Comparison of ENCODE assay signal across 8 mouse cellular contexts in genomic region chr17:45723732-45724573, GRCm38 (mm10). TPM values are rescaled to one million over a fixed set of nuclear protein-coding genes. Genes with fewer than 3 reads are reported as not detected.
A peak's percentile ranks its signal among the peaks of the same experiment; 100 is the strongest.
DNase-seq lines count a peak whose midpoint lies in the region; ATAC-seq and TF ChIP-seq lines count a peak whose summit lies in the region.

No protein-coding gene starts in this region.

- H3K27me3 ChIP-seq in embryonic facial prominence, embryonic 14.5 days (replicated peaks; ENCODE audit: control insufficient read depth, insufficient read depth, low read length), result no peaks in the 10 kb centered on the region
- no peaks in the 10 kb centered on the region; the same call in 1 of the 2 replicates for H3K27me3 ChIP-seq in heart, embryonic 13.5 days (replicated peaks)
- no peaks in the 10 kb centered on the region for H3K27me3 ChIP-seq in kidney, postnatal 0 days (ENCODE audit: insufficient read depth, low read length)
- H3K27me3 ChIP-seq in liver, embryonic 16.5 days (ENCODE audit: control insufficient read depth, insufficient read depth, low read depth, low read length), result no peaks in the 10 kb centered on the region
- H3K27me3 ChIP-seq in neural tube, embryonic 13.5 days, result no peaks in the 10 kb centered on the region
- H3K27me3 ChIP-seq in testis, adult 2 months (ENCODE audit: control insufficient read depth, insufficient read depth, low read length), result no peaks in the 10 kb centered on the region

- no peaks in the 10 kb centered on the region for H3K36me3 ChIP-seq in embryonic facial prominence, embryonic 14.5 days (ENCODE audit: control insufficient read depth, insufficient read depth, low read length)
- H3K36me3 ChIP-seq in heart, embryonic 13.5 days, result no peaks in the 10 kb centered on the region
- no peaks in the 10 kb centered on the region for H3K36me3 ChIP-seq in kidney, postnatal 0 days (ENCODE audit: insufficient read depth, low read length)
- H3K36me3 ChIP-seq in liver, embryonic 16.5 days (ENCODE audit: control insufficient read depth, insufficient read depth), result no peaks in the 10 kb centered on the region
- H3K36me3 ChIP-seq in neural tube, embryonic 13.5 days, result no peaks in the 10 kb centered on the region
- no peaks in the 10 kb centered on the region for H3K36me3 ChIP-seq in testis, adult 2 months (ENCODE audit: control insufficient read depth, insufficient read depth, low read length)

- H3K27ac ChIP-seq in bone marrow macrophage, adult 2 months (ENCODE audit: insufficient read depth, low read depth, low read length), result no peak overlapping the region
- peak overlapping the region; percentile 75 for H3K27ac ChIP-seq in embryonic facial prominence, embryonic 14.5 days (replicated peaks; ENCODE audit: low read depth, low read length)
- peak overlapping the region; percentile 60 for H3K27ac ChIP-seq in heart, embryonic 13.5 days (replicated peaks)
- H3K27ac ChIP-seq in kidney, postnatal 0 days, result peak overlapping the region; percentile 47; the same call in 1 of the 2 replicates
- H3K27ac ChIP-seq in liver, embryonic 16.5 days (ENCODE audit: low read length), result no peak overlapping the region
- H3K27ac ChIP-seq in neural tube, embryonic 13.5 days (replicated peaks), result peak overlapping the region; percentile 92
- no peak overlapping the region for H3K27ac ChIP-seq in testis, adult 2 months (ENCODE audit: control insufficient read depth, insufficient read depth, low read depth, low read length)

- TF ChIP-seq CTCF in bone marrow macrophage, adult 2 months (IDR thresholded peaks at IDR 0.05; ENCODE audit: low read depth, low read length), result peak; percentile 79
- TF ChIP-seq CTCF in kidney, postnatal 0 days (IDR thresholded peaks at IDR 0.05; ENCODE audit: low read depth), result peak; percentile 97
- TF ChIP-seq CTCF in testis, adult 2 months (IDR thresholded peaks at IDR 0.05; ENCODE audit: control insufficient read depth, insufficient read depth, insufficient replicate concordance, low read depth, low read length), result peak; percentile 98

- TF ChIP-seq POLR2A in bone marrow macrophage, adult 2 months (IDR thresholded peaks at IDR 0.05; ENCODE audit: borderline replicate concordance, low read depth, low read length), result no peak
- no peak for TF ChIP-seq POLR2A in testis, adult 2 months (IDR thresholded peaks at IDR 0.05; ENCODE audit: control insufficient read depth, low read depth, low read length)

- peak; percentile 92 for DNase-seq in embryonic facial prominence, embryonic 14.5 days (ENCODE audit: low spot score)
- DNase-seq in kidney, postnatal 0 days (ENCODE audit: low spot score), result peak; percentile 91

- H3K4me3 ChIP-seq in bone marrow macrophage, adult 2 months (ENCODE audit: insufficient read depth, low read length), result peak overlapping the region; percentile 35
- H3K4me3 ChIP-seq in embryonic facial prominence, embryonic 14.5 days (ENCODE audit: low read depth, low read length), result peak overlapping the region; percentile 44
- peak overlapping the region; percentile 50 for H3K4me3 ChIP-seq in heart, embryonic 13.5 days
- H3K4me3 ChIP-seq in kidney, postnatal 0 days (replicated peaks; ENCODE audit: low read depth, low read length), result peak overlapping the region; percentile 42
- H3K4me3 ChIP-seq in liver, embryonic 16.5 days (ENCODE audit: low read depth, low read length), result peak overlapping the region; percentile 50
- peak overlapping the region; percentile 50 for H3K4me3 ChIP-seq in neural tube, embryonic 13.5 days
- peak overlapping the region; percentile 50 for H3K4me3 ChIP-seq in testis, adult 2 months (ENCODE audit: control insufficient read depth, low read depth, low read length)

- peak; percentile 51 for ATAC-seq in CD4-positive, CD25-positive, alpha-beta regulatory T cell, adult 4 months
- peak; percentile 72 for ATAC-seq in embryonic facial prominence, embryonic 14.5 days (ENCODE audit: low read depth)
- ATAC-seq in heart, embryonic 13.5 days (ENCODE audit: extremely low read depth, insufficient number of reproducible peaks, low FRiP score, low TSS enrichment), result no peak
- ATAC-seq in kidney, postnatal 0 days (replicated peaks; ENCODE audit: low FRiP score, low read depth), result peak; percentile 46; the same call in 1 of the 2 replicates
- no peak for ATAC-seq in liver, embryonic 16.5 days (ENCODE audit: low read depth)
- peak; percentile 78 for ATAC-seq in neural tube, embryonic 13.5 days (ENCODE audit: low read depth)

- H3K9ac ChIP-seq in embryonic facial prominence, embryonic 14.5 days (ENCODE audit: low read depth, low read length), result peak overlapping the region; percentile 71
- peak overlapping the region; percentile 79 for H3K9ac ChIP-seq in heart, embryonic 13.5 days
- H3K9ac ChIP-seq in kidney, postnatal 0 days (ENCODE audit: low read depth, low read length), result peak overlapping the region; percentile 66
- peak overlapping the region; percentile 48 for H3K9ac ChIP-seq in liver, embryonic 16.5 days (ENCODE audit: low read depth, low read length)
- H3K9ac ChIP-seq in neural tube, embryonic 13.5 days, result peak overlapping the region; percentile 86

- H3K4me1 ChIP-seq in bone marrow macrophage, adult 2 months (ENCODE audit: control insufficient read depth, insufficient read depth, low read length), result no peaks in the 10 kb centered on the region
- H3K4me1 ChIP-seq in embryonic facial prominence, embryonic 14.5 days (ENCODE audit: control insufficient read depth, insufficient read depth, low read length), result peaks cover 3% of the 10 kb centered on the region; the same call in 1 of the 2 replicates
- peaks cover 25% of the 10 kb centered on the region for H3K4me1 ChIP-seq in heart, embryonic 13.5 days
- H3K4me1 ChIP-seq in kidney, postnatal 0 days (replicated peaks; ENCODE audit: insufficient read depth, low read length), result no peaks in the 10 kb centered on the region
- H3K4me1 ChIP-seq in liver, embryonic 16.5 days (ENCODE audit: control insufficient read depth, low read depth, low read length), result peaks cover 22% of the 10 kb centered on the region
- H3K4me1 ChIP-seq in neural tube, embryonic 13.5 days (replicated peaks), result peaks cover 17% of the 10 kb centered on the region
- no peaks in the 10 kb centered on the region; the same call in 1 of the 2 replicates for H3K4me1 ChIP-seq in testis, adult 2 months (ENCODE audit: control insufficient read depth, insufficient read depth, low read length)

- no peaks in the 10 kb centered on the region for H3K9me3 ChIP-seq in embryonic facial prominence, embryonic 14.5 days (ENCODE audit: control insufficient read depth, low read length)
- no peaks in the 10 kb centered on the region for H3K9me3 ChIP-seq in heart, embryonic 13.5 days
- H3K9me3 ChIP-seq in kidney, postnatal 0 days (replicated peaks; ENCODE audit: low read length), result no peaks in the 10 kb centered on the region
- H3K9me3 ChIP-seq in liver, embryonic 16.5 days (replicated peaks; ENCODE audit: control insufficient read depth, low read length), result no peaks in the 10 kb centered on the region
- H3K9me3 ChIP-seq in neural tube, embryonic 13.5 days, result no peaks in the 10 kb centered on the region

- peak overlapping the region; percentile 53 for H3K4me2 ChIP-seq in embryonic facial prominence, embryonic 14.5 days (ENCODE audit: low read depth, low read length)
- H3K4me2 ChIP-seq in heart, embryonic 13.5 days, result peak overlapping the region; percentile 72
- peak overlapping the region; percentile 82 for H3K4me2 ChIP-seq in kidney, postnatal 0 days (ENCODE audit: low read length)
- peak overlapping the region; percentile 74 for H3K4me2 ChIP-seq in liver, embryonic 16.5 days (ENCODE audit: low read depth, low read length)
- peak overlapping the region; percentile 62 for H3K4me2 ChIP-seq in neural tube, embryonic 13.5 days

- WGBS in embryonic facial prominence, embryonic 14.5 days, result 3% methylated on average over 25 of the region's 25 CpGs
- 5% methylated on average over 25 of the region's 25 CpGs for WGBS in heart, embryonic 13.5 days
- 2% methylated on average over 25 of the region's 25 CpGs for WGBS in kidney, postnatal 0 days
- WGBS in liver, embryonic 16.5 days (ENCODE audit: insufficient replicate concordance), result 7% methylated on average over 25 of the region's 25 CpGs
- 5% methylated on average over 25 of the region's 25 CpGs for WGBS in neural tube, embryonic 13.5 days

RNA-seq across cellular contexts. Expression of gene 1600014C23Rik, which starts 9.7 kb away (rescaled TPM):
- polyA plus RNA-seq in CD4-positive, CD25-positive, alpha-beta regulatory T cell, adult 4 months (2017; shearing (Covaris generic)), result not detected
- not detected in 2 replicates for polyA plus RNA-seq in bone marrow macrophage, adult 2 months (2012; ENCODE audit: insufficient read depth, insufficient read length, missing spikeins)
- polyA plus RNA-seq in embryonic facial prominence, embryonic 14.5 days (2014; fragmentation: Nextera tagmentation; extraction: Ambion mirVana), result not detected in 2 replicates
- 0.64 and 0.84 TPM in 2 replicates for polyA plus RNA-seq in heart, embryonic 13.5 days (2015; fragmentation: Nextera tagmentation; extraction: Ambion mirVana)
- polyA plus RNA-seq in kidney, postnatal 0 days (2015; fragmentation: Nextera tagmentation; extraction: Ambion mirVana), result 0.66 TPM in 1 of 2 replicates, not detected in the other
- polyA plus RNA-seq in liver, embryonic 16.5 days (2015; fragmentation: Nextera tagmentation; extraction: Ambion mirVana), result not detected in 2 replicates
- not detected in 2 replicates for polyA plus RNA-seq in neural tube, embryonic 13.5 days (2015; fragmentation: Nextera tagmentation; extraction: Ambion mirVana)
- polyA plus RNA-seq in testis, adult 2 months (2012; rRNA removed), result 0.36 and 0.79 TPM in 2 replicates

RNA-seq across cellular contexts. Expression of gene Tmem63b, which starts 37.2 kb away (rescaled TPM):
- polyA plus RNA-seq in CD4-positive, CD25-positive, alpha-beta regulatory T cell, adult 4 months (2017; shearing (Covaris generic)), result 1 to 10 TPM; 3.8 to 4.8 TPM
- 20.0 and 21.2 TPM in 2 replicates for polyA plus RNA-seq in bone marrow macrophage, adult 2 months (2012; ENCODE audit: insufficient read depth, insufficient read length, missing spikeins)
- polyA plus RNA-seq in embryonic facial prominence, embryonic 14.5 days (2014; fragmentation: Nextera tagmentation; extraction: Ambion mirVana), result 30.4 and 32.9 TPM in 2 replicates
- polyA plus RNA-seq in heart, embryonic 13.5 days (2015; fragmentation: Nextera tagmentation; extraction: Ambion mirVana), result 35.5 and 39.3 TPM in 2 replicates
- 29.6 and 32.7 TPM in 2 replicates for polyA plus RNA-seq in kidney, postnatal 0 days (2015; fragmentation: Nextera tagmentation; extraction: Ambion mirVana)
- polyA plus RNA-seq in liver, embryonic 16.5 days (2015; fragmentation: Nextera tagmentation; extraction: Ambion mirVana), result 8.2 and 10.0 TPM in 2 replicates
- polyA plus RNA-seq in neural tube, embryonic 13.5 days (2015; fragmentation: Nextera tagmentation; extraction: Ambion mirVana), result 127 and 134 TPM in 2 replicates
- polyA plus RNA-seq in testis, adult 2 months (2012; rRNA removed), result 5.4 and 6.4 TPM in 2 replicates

RNA-seq across cellular contexts. Expression of gene Mrpl14, which starts 37.8 kb away (rescaled TPM):
- polyA plus RNA-seq in CD4-positive, CD25-positive, alpha-beta regulatory T cell, adult 4 months (2017; shearing (Covaris generic)), result 10 to 100 TPM; 91.5 to 92.9 TPM
- 73.3 and 73.4 TPM in 2 replicates for polyA plus RNA-seq in bone marrow macrophage, adult 2 months (2012; ENCODE audit: insufficient read depth, insufficient read length, missing spikeins)
- polyA plus RNA-seq in embryonic facial prominence, embryonic 14.5 days (2014; fragmentation: Nextera tagmentation; extraction: Ambion mirVana), result 146 and 148 TPM in 2 replicates
- polyA plus RNA-seq in heart, embryonic 13.5 days (2015; fragmentation: Nextera tagmentation; extraction: Ambion mirVana), result 126 and 147 TPM in 2 replicates
- polyA plus RNA-seq in kidney, postnatal 0 days (2015; fragmentation: Nextera tagmentation; extraction: Ambion mirVana), result 148 and 160 TPM in 2 replicates
- 94.4 and 99.9 TPM in 2 replicates for polyA plus RNA-seq in liver, embryonic 16.5 days (2015; fragmentation: Nextera tagmentation; extraction: Ambion mirVana)
- polyA plus RNA-seq in neural tube, embryonic 13.5 days (2015; fragmentation: Nextera tagmentation; extraction: Ambion mirVana), result 101 and 124 TPM in 2 replicates
- polyA plus RNA-seq in testis, adult 2 months (2012; rRNA removed), result 15.4 and 18.8 TPM in 2 replicates

Comparison
In these comparisons a context has a peak if more than half of its experiments do, and no peak if none do; other contexts are left out.
1. ATAC-seq: peak in CD4-positive, CD25-positive, alpha-beta regulatory T cell, adult 4 months (single experiment), embryonic facial prominence, embryonic 14.5 days (single experiment), kidney, postnatal 0 days (single experiment) and neural tube, embryonic 13.5 days (single experiment); none in heart, embryonic 13.5 days (single experiment) and liver, embryonic 16.5 days (single experiment).
2. H3K27ac ChIP-seq: peak in embryonic facial prominence, embryonic 14.5 days (single experiment), heart, embryonic 13.5 days (single experiment), kidney, postnatal 0 days (single experiment) and neural tube, embryonic 13.5 days (single experiment); none in bone marrow macrophage, adult 2 months (single experiment), liver, embryonic 16.5 days (single experiment) and testis, adult 2 months (single experiment).
3. Peak in every context shown above with its lines, with median percentiles within 50 percentile points of each other: H3K4me3 ChIP-seq, CTCF ChIP-seq, H3K4me2 ChIP-seq and H3K9ac ChIP-seq.